Mouse (Mus musculus) right cerebral cortex, postnatal 10 days (tissue): ENCODE measurements at regions not wholly inside any gene's neighbourhood (a gene's known extent, or its start where the extent isn't known, plus 50 kb on each side); places are given as distances from the start of the nearest gene placed in this dataset.
A peak's percentile ranks its signal among the peaks of the same experiment; 100 is the strongest.

Source experiments
- DNase-seq, 2 experiments: peaks; one replicate each; pipeline ENCODE4 v3.0.0; 2021; ENCODE audit warnings: low spot score in 2 of 2

DNA sequence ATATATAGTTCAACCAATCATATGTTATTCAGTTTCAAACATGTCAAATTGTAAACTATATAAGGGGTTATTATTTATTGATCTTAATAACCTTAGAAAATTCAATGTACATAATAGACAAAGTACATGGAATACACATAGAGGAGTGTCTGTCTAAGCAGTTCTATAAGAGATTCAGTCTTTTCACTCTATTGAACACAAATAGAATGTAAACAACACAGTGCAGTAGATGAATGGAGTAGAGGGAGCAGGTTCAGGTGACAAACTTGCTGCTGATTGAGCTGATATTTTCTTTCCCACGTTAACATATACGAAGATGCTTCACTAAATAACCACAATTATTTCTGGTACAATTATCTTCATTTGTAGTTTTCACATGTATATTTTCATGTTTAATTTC, 1098.6 kb upstream of the Foxg1 start:
- no peak for DNase-seq

DNA sequence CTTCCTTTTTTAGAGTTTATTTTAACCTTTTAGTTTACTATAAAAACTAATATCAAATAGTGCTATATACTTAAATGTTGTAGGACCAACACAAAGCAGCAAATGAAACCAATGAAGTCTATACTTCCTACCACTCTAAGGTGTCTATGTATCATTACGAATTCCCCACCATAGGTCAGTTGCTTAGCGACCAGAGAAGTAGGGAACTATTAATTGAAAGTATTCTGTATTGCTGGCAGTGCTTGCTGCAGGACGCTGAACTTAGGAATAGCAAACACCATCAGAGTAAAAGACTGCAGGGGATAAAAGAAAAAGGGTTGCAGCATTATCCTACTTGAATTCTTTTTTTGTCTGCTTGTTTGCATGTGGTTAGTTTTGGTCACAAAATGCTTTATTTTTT, 1098.1 kb upstream of the Foxg1 start:
- peak; percentile 39 to 41 for DNase-seq

DNA sequence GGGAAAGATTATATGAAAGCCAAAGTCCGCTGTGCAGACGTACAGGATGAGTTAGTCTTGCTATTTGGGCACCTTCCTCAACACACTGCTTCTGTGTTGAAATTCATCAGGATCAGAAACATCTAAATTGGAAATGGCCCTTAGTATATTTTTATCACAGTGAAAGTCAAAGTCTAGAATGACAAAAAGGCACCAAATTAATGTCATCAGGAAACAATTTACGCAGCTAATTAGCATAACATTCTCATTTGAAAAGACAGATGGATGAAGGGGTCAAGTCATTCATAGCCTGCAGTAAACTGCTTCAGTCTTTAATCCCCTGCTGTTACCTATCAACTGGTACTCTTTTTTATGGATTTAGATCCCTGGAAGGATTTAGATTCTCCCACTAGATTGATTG, 1092.3 kb upstream of the Foxg1 start:
- no peak for DNase-seq
